Mouse (Mus musculus) gastrocnemius, postnatal 36 days (tissue): ENCODE results near the gene Mob3b. TPM values are rescaled to one million over a fixed set of nuclear protein-coding genes. Genes with fewer than 3 reads are reported as not detected.

Experiments used
- DNase-seq, 2 experiments: peaks; one replicate each; pipeline ENCODE4 v3.0.0; 2022
- intact Hi-C: fragments of 180-260 bp; cut with DNase I; formaldehyde crosslinking; loops from one replicate; pipeline ENCODE4 v1.15.1; 2025
- total RNA-seq, 2 experiments: library from RNA; stranded (reverse); gene quantifications; 2 replicates each; pipeline ENCODE4 v1.2.3; 2021

Gene Mob3b
- total RNA-seq, 2 experiments from 2014 or later, result 0.38 to 1.1 TPM

- intact Hi-C loops, result no loop called here
- DNase-seq, result no peak
These were observed 138.9 kb downstream of the Mob3b start for GRCm38 (mm10) chr4:35018416-35018815.

DNA sequence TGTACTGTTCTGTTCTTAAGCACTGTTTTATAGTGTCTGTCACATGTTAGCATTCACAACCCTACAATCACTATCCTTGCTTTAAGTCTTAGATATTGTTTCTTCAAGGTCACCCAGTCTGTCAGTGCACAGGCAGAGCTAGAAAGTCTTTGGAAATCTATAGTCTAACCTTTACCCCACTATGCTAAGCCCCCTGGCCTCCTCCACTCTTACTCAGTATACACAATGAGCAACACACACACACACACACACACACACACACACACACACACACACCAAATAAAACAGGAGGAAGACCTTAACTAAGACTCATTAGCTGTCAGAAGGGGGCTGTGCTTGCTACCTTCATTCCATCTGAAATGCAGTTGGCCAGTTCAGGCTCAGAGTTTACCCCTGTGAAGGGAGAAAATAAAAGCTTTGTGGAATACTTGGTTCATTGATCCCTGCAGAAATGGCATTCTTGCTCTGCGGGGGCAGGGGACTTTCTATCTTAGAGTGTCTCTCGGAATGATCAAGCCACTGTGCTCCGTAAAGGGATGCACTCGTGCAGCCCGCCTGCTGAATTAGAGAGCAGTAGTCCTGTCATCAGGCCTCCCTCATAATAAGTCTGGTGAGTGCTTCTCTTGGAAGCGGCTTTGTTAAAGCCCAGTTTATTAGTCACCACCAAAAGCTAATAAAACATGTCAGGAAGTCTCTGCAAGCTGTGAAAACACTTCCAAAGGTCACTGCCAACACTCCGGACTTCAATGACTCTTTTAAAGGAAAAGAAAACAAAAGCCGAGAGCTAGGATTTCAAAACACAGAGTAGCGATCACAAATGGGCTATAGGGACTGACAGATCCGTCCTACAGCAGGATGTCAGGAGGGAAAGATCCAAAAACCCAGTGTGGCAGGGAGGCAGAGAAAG lies 144.6 kb downstream of the Mob3b start:
- intact Hi-C loops, result no loop called here
- DNase-seq, result no peak

DNA sequence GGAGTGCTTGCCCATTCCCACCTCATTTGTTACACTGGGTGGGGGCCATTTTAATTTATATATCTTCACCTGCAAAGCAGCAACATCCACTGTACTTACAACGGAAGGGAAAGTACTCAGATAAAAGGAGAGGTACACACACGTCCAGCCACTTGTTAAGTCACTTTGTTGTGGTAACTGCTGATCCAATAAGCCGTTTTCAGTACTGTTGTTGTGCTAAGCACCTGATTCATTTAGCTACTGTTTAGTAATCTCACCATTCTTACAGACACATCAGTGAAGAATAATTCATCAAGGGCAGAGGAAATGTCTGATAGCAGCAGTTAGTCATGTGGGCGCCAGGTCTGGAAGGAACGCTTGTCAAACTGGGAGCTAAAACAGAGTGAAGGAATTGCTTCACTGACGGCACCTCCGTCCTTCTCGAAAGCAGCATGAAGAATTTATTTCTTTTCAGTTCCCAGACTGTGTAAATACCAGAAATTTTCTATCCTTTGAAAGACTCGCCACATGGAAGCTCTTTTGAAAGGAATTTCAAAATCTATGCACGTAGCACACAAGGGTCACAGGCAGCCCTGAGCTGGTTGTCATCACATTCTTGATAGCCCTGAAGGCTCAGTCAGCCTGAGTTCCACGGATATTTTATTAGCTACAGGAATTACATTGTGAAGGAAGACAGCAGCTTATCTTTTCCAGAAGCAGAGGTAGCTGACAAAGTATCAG lies 150.6 kb downstream of the Mob3b start:
- intact Hi-C loops, result no loop called here
- DNase-seq, result no peak

DNA sequence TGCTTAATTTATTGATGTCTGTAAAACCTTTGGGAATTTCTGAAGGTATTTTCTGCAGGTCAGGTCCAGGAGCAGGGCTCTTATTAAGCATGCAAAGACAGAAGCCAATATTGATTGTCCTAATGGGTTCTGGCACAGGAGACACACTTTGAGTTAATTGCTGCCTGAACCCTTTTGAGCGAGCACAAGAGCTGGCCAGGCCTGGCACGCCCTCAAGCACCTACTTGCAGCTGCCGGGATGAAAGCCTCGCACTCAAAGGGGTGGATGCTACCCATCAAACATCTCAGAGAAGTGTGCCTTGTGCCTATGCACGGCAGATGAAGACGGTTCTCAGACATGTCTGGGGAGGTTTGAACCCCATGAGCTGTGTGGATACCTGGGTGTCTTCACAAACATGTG lies 151.2 kb downstream of the Mob3b start:
- no peak for DNase-seq
- intact Hi-C loops, result no loop called here

GRCm38 (mm10) chr4:35005068-35005769 lies 152.1 kb downstream of the Mob3b start:
- no peak for DNase-seq
- intact Hi-C loops, result no loop called here

- DNase-seq, result no peak
- intact Hi-C loops, result no loop called here
These were observed 152.8 kb downstream of the Mob3b start for GRCm38 (mm10) chr4:35004473-35004872.

DNA sequence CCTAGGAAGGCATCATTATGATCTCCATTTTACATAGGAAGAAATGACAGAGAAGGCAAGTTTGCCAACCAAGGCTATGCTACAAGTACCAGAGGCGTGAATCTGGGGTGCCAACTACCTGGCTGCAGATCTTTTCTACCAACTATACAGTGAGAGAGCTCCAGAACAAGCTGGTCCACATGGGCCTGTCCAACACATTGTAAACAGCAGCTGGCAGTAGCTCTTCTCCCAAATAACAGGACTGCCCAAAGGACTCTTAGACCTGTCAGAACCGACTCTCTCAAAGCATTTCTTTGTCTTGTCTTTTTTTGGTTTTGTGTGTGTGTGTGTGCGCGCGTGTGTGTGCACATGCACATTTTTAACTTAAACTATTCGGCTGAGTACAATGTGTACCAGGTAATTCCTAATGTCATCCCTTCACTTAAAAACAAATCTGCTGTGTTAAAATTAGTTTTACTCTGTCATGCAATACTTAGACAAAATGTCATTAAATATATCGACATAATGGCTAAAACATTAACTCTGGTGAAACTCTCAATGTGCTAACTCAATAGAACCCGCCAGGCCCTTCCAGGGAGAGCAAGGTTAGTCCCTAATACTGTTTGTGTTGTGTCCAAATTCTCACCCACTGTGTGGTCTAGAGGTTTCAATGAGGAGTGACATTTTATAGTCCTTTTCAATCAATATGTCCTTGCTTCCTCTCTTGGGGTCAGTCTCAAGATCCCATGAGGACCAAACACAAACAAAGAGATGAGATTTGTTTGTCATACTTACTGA lies 153.5 kb downstream of the Mob3b start:
- DNase-seq, result no peak
- intact Hi-C loops, result no loop called here

DNA sequence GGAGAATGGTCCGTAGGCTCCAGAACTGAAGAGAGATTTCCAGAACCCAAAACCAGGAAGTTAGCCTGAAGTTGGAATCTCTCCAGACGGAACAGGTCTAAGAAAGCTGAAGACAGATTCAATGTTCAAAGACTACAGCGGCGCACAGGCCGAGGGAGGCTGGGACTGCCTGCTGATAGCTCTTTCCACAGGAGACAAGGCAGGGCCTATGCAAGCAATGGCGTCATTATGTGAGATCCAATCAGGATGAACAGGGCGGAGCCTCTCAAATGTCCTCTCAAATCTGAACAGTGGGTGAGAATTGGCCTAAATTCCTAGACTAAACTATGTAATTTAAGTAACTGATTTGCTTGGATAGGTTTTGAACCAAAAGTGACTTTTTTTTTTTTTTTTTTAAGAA lies 160.7 kb downstream of the Mob3b start:
- no peak for DNase-seq
- intact Hi-C loops, result no loop called here

GRCm38 (mm10) chr4:34993639-34993975 lies 163.7 kb downstream of the Mob3b start:
- intact Hi-C loops, result no loop called here
- no peak for DNase-seq

DNA sequence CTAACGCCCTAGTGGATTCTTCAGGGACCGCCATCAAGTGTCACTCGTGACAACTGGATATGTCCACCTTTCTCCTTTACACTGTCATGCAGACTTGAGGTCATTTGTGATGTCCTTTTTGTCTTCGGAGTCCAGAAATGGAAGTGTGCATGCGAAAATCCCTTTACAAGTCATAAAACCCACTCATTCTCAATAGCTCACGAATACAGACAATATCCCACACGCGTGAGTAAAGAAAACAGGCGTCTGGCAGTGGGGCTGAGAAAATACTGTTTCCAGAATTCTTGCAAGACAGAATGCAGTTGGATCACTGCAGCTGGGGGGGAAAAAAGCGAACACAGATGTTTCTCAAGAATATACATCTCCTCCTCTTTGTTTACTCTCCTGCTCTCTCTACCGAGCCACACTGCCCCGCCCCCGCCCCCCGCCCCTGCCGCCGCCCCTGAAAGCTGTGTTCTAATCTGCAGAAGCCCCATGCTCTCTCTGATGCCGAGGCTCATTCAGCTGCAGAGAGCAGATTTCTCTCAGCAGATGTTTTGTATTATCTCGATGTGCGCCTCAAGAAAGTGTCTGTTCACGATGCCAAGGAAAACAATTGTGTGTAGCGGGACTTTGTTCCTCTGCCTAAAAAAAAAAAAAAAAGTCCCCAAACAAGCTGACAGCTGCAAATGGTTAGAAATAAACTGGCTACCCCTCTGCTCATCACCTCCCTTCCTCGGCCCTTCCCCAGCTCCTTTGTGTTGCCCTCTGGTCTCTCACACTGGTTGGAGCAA lies 164.2 kb downstream of the Mob3b start:
- intact Hi-C loops, result no loop called here

DNA sequence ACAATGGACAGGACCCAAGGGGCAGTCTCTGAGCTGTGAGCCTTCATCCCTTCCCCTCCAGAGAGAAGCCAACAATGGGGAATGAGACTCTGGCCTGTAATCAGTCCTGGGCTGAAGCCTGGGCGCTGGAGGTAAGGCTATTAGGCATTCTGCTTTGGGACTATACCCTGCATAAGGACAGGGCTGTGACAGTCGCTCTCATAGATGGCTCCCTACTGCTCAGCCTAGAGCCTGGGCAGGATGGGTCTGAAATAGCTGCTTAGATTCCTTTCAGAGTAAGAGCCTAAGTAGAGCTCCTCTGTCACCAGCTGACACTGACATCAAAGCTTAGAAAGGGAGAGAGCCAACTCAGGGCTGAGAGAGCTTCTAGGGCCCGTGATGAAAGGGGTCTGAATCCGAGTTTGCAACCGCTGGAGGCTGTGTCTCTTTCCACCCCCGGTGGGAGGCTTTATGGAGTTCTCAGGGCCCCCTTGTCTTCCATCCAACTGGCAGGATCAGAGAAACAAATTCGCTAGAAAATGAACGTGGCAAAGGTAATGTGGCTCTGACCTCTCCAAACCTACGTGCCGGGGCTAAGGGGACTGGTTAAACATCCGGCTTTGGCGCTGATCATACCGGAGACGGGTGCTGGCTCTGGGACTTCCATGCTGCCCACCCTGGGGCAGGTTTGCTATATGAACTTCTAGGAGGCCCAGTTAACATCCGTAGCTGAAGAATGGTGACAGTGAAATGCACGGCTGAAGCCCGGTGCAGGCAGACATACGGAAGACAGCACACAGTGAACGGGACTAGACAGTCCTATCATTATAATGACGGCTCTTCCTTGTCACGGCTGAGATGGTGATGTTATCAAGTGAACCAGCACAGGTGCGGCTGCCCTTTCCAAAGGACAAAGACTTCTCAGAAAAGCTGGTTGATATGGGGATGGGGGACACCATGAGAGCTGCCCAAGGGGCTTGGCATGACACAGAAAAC lies 165.1 kb downstream of the Mob3b start:
- DNase-seq, result no peak
- intact Hi-C loops, result no loop called here

More for the DNA sequence above, 164.2 kb downstream of the Mob3b start:
- DNase-seq, result no peak

DNA sequence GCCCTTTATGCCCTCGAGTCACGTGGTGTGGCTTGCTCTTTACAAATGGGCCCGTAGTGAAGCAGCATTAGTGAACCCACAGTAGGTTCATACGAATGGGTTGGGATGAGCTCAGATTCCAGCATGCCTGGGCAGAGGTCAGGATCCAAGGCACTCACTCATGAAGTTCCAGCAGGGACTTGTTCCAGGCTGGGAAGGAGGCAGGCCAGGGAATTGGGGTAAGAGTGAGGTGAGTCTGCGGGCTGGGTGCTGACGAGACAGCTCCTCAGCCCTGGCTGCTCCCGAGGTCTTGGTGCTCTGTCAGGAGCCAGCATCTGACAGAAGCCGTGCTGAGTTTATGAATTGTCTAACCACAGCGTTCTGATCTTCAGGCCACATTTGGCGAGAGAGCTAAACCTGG lies 166.2 kb downstream of the Mob3b start:
- DNase-seq, result peak in 1 of 2 experiments; percentile 16

GRCm38 (mm10) chr4:34990659-34991058 lies 166.6 kb downstream of the Mob3b start:
- no peak for DNase-seq
- intact Hi-C loops, result no loop called here

More for the DNA sequence above, 166.2 kb downstream of the Mob3b start:
- intact Hi-C loops, result no loop called here

- DNase-seq, result no peak
These were observed 169.7 kb downstream of the Mob3b start for GRCm38 (mm10) chr4:34987568-34987967.

GRCm38 (mm10) chr4:34987109-34987508 lies 170.2 kb downstream of the Mob3b start:
- no peak for DNase-seq
- intact Hi-C loops, result no loop called here

More at GRCm38 (mm10) chr4:34987568-34987967, 169.7 kb downstream of the Mob3b start:
- intact Hi-C loops, result no loop called here

GRCm38 (mm10) chr4:34986647-34987046 lies 170.6 kb downstream of the Mob3b start:
- no peak for DNase-seq
- intact Hi-C loops, result no loop called here

- intact Hi-C loops, result no loop called here
- no peak for DNase-seq
These were observed 172.9 kb downstream of the Mob3b start for GRCm38 (mm10) chr4:34984377-34984776.

- DNase-seq, result no peak
These were observed 173.8 kb downstream of the Mob3b start for GRCm38 (mm10) chr4:34983511-34983910.

More at GRCm38 (mm10) chr4:34983511-34983910, 173.8 kb downstream of the Mob3b start:
- intact Hi-C loops, result no loop called here
